Mouse (Mus musculus) C3H10T1/2 (cell line): ENCODE measurements around the gene Vmn2r72. TPM values are rescaled to one million over a fixed set of nuclear protein-coding genes. Genes with fewer than 3 reads are reported as not detected.

Experiments used
- polyA plus RNA-seq, 2 experiments: library from polyadenylated mRNA; unstranded; fragments of >200 nt; fragmentation: generic; extraction: Trizol; gene quantifications; one replicate each; pipeline ENCODE4 v1.2.1; 2012; ENCODE audit warnings: missing spikeins in 2 of 2

The Vmn2r72 gene
- polyA plus RNA-seq: not detected

DNA sequence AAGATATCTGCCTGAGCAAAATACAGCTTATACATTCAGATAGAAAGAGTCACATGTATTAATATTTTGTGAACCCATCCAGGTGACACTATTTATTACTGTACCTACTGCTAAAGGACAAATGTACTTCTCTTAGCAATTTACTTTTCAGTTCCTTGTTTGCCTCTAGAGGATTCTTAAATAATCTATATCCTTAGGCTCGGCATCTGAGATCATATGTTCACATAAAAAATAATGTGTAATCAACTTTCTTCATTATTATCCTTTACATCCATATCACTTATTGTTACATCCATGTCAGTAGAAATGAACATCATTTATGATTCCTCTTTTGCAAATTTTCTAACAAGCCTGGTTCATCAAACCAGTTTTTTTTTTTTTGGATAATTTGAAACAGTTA is at the start of gene Vmn2r72:
TSS of gene Vmn2r72 (minus strand) at position 101 of the 400 bp plus-strand sequence.

Other genes starting within 250 kb of the Vmn2r72 start
- not detected for gene Vmn2r71, start 192.0 kb downstream of the Vmn2r72 start, polyA plus RNA-seq
- not detected for gene Vmn2r70, start 185.9 kb downstream of the Vmn2r72 start, polyA plus RNA-seq
- gene Vmn2r73, start 121.2 kb upstream of the Vmn2r72 start, polyA plus RNA-seq: not detected
- not detected for gene Vmn2r74, start 206.5 kb upstream of the Vmn2r72 start, polyA plus RNA-seq